Mouse (Mus musculus) lung, postnatal 4 days (tissue): ENCODE measurements around the gene Ap1g1.

Experiments
- DNase-seq, 2 experiments: peaks; one replicate each; pipeline ENCODE4 v3.0.0; 2021

Gene Ap1g1

DNA sequence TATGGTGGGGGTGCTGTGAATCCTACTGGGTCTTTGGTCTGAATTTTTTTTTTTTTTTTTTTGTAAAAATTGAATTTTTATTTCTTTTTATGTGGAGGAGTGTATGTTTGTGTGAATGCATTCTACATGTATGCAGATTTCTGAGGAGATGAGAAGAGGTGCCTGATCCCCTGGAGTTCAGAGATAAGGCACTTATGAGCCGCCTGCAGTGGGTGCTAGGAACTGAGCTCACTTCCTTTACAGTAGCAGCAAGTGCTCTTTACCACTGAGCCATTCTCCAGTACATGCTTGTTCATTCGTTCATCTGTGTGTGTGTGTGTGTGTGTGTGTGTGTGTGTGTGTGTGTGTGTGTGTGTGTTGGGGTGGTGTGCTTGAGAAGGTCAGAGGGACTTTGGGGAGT lies 12.6 kb downstream of the Ap1g1 start:
- DNase-seq: no peak

DNA sequence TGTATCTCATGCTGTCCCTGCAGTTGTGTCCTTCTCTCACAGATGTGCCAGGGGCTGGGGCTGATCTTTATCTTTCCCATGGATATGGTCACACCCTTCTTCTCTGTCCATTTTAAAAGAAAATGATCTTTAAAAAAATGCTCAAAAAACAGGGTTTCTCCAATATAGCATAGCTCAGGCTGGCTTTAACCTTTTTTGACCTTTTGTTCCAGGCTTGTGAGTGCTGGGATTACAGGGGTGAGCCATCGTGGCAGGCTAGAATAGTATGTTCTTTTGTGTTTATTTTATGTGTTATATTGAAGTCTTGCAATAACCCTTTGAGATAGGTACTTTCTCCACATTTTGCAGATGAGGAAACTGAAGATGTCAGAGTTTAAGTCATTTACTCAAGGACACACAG lies 16.8 kb downstream of the Ap1g1 start:
- DNase-seq: no peak

DNA sequence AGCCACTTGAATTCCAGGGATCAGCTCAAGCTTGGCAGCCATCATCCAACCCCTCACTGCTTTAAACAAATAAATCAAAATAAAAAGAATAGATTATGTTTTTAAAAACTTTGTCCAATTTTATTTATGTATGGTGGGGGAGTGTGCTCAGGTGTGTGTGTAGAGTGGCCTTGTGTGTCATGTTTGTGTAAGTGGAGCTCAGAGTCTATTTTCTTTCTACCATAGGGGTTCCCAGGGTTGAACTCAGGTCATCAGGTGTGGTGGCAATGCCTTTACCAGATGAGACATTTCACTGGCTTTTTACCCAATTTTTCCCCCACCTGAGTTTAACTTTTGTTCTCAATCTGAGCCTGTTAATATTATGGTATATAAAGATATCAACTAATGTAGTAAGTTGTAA lies 20.4 kb downstream of the Ap1g1 start:
- DNase-seq: no peak

DNA sequence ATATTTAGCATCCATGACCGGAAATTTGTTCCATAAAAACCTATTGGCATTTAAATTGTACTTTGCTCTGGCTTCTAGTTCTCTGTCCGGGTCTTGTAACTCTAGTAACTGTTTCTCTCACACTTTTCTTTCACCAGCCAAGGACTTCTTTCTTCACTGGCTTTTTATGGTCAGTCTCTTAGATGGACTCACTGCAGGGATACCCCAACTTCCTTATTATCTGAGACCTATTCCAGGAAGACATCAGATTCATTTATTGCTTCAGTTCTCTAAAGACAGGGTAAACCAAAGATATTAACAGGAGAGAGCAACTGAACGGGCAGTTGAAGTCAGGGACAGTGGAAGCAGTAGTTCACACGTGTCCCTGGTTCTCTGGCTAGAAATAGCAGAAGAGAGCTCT lies 20.9 kb downstream of the Ap1g1 start:
- DNase-seq: no peak

DNA sequence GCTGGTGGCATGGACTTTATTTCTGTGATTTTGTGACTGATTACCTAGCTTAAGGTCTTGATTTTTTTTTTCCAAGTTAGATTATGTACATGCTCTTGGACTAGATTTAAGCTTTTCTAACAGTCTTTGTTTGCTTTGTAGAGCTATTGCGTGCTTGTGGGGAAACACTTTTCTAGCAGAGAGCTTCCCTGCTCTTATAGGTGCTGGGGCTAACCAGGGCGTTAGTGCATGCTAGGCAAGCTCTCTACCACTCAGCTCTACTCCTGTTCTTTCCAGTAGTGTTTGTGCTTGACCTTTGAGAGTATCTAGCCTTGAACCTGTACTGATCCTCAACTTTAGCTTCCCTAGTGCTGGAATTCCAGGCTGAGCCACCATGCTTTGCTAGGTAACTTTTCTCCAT lies 22.0 kb downstream of the Ap1g1 start:
- DNase-seq: no peak

DNA sequence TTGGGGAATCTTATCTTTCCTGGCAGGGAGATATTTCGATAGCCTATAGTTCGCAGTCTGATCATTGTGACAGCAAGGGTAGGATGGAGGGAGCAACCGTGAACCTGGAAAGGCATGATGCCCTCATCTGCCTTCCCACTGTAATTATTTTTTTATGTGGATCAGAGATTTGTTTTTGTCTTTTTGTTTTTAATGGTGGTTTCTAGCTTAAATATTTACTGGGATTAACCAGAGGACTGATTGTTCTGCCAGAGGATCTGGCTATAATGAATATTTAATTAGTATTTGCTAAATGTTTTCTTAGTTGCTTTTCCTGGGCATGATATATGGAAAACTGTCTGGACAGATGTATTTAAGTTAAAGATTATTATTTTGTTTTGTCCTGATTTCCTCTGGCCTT lies 24.9 kb downstream of the Ap1g1 start:
- no peak for DNase-seq

DNA sequence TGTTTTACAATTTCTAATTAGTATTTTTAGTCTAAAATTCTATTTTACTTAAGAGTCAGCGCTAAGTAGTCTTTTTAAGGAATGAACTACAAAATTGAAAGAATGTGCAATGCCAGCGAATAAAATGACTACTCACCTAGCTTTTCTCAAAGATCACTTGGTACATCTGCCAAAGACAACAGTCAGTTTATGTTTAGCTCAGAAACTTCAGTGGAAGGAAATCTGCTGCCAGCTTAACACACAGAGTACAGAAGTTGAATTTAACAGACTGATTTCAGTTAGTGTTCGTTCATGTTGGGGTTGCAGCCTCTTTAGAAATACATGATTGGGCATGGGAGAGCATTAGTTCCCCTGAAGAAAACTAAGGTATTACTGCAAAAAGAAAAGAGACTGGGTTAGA lies 25.4 kb downstream of the Ap1g1 start:
- DNase-seq: no peak

DNA sequence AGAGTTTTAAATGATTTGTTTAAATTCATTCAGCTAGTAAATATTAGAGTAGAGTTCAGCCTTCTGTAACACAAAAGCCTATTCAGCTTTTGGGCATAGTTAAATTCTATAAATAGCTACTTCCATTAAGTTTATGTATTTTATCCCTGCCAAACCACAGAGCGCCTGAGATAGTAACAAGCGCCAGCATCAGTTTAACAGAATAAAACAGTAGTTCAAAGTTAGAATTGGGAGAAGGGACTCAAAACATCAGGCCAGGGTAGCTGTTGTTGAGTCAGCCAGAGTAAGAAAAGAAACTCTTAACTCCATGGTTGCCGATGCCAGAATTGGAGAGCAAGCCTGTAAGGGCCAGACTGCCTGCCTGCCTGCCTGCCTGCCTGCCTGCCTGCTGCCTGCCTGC lies 28.2 kb downstream of the Ap1g1 start:
- no peak for DNase-seq

DNA sequence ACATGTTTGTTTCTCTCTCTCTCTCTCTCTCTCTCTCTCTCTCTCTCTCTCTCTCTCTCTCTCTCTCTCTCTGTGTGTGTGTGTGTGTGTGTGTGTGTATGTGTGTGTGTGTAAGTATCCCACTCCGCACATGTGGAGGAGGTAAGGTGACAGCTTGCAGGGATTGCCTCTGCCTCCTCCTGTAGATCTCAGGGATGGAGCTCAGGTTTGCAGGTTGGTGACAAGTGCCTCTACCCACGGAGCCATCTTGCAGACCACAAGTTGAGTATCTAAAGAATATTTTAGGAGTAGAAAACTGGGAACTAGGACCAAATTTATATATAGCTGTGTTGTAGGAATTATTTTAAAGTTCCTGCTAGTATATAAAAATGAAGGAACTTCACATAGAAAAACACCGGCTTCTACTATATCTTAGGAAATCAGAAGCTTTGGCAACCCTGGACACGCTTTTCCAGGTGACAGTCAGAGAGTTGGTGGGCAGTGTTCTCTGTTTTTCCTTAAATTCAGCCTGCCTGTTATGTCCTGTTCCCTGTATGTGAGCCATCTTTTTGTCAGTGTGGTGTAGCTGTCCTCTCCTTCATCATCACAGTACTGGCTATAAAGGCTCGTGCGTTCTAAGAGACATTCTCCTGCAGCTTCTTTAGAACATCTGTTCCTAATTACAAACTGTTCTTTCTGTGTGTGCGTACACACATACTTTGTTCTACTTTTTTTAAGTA lies 29.2 kb downstream of the Ap1g1 start:
- DNase-seq: no peak

DNA sequence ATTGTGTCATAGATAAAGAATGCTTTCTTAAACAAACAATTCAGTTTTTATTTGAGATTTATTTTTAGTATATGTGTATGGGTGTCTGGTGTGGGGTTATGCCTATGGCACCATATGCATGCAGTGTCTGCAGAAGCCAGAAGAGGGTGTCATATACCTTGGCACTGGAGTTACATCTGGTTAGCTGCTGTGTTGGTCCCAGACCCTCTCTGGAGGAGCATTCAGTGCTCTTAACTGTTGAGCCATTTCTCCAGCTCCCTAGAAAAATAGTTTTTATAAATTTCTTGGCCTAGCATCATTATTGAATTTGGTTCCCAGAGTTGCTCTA lies 29.7 kb downstream of the Ap1g1 start:
- no peak for DNase-seq

DNA sequence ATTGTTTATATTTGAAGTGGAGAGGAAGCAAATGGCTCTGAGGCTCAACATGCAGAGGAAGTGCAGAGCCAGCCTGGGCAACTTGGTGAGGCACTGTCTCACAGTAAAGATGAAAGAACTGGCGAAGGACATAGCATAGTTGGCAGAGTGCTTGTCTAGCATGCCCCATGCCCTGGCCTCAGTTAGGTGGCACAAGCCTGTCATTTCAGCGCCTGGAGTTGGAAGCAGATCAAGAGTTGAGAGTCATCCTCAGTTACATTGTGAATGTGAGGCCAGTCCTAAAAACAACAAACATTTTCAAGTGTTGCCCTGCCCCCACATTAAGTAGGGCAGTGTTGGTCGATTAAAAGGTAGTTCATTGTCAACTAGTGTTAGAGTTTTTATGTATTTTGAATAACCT lies 32.1 kb downstream of the Ap1g1 start:
- peak; percentile 12 to 25 for DNase-seq

DNA sequence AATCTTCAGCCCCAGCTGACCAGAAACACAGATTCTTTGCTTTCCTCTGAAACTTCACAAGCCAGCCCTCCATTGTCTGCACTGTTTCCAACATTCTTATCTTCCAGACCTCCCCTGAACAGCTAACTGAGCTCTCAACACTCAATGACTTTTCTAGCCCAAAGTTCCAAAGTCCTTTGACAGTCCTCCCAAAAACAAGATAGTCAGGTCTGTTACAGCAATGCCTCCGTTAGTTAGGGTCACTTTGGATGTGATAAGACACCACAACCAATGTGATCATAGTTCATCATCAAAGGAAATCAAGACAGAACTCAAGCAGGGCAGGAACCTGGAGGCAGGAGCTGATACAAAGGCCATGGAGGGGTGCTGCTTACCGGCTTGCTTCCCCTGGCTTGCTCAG lies 36.9 kb downstream of the Ap1g1 start:
- DNase-seq: no peak

DNA sequence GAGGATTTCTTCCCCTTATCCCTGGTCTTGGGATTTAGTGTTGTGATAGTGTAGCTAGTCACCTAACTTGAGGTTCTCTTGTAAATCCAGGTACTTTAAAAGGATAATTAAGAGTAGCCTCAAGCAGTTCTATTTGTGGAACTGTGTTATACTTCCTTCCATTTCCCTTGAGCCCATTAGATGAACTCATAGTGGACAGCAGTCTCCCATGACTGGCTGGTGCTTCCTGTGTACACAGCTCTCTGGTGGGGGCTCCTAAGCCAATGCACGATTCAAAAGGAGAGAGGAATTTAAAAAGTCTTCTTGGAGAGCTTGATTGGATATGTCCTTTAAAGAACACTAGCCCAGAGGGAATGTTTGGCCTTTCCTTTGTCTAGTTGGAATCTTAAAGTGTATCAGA lies 39.6 kb downstream of the Ap1g1 start:
- DNase-seq: no peak

DNA sequence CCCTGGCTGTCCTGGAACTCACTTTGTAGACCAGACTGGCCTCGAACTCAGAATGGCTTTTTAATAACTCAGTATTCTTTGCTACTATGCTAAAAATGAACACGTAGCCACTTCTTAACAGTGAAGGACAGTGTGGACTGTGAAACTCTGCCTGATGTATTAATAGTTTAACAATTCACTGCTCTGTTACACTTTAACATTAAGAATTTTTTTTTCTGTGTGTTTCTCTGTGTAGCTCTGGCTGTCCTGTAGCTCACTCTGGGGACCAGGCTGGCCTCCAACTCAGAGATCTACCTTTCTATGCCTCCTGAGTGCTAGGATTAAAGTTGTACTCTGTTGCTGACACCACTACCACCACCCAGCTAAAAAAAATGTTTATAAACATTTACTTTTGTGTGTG lies 45.2 kb downstream of the Ap1g1 start:
- no peak for DNase-seq

DNA sequence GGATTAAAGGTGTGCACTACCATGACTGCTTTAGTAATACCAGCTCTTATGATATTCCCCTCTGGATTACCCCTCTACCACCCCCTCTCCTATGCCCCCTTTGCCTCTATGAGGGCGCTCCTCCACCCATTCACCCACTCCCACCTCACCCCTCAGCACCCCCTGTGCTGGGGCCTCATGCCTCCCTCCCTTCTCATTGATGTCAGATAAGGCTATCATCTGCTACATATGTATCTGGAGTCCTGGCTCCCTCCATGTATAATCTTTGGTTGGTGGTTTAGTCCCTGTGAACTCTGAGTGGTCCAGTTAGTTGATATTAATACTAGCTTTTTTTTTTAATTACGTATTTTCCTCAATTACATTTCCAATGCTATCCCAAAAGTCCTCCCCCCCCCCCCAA lies 61.5 kb downstream of the Ap1g1 start:
- no peak for DNase-seq

DNA sequence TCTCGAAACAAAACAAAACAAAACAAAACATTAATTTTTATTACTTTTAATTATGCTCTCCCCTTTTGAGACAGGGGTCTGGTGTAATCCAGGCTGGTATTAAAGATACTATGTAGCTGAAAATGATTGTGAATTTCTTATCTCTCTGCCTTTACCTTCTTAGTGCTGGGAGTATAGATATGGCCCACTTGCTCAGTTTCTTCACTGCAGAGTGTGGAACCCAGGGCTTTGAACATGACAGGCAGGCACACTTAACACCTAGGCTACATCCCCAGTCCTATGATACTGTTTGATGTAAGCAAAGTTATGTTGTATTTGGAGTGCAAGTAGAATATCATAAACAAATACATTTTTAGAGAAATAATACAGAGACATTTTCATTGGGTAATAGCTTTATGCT lies 64.1 kb downstream of the Ap1g1 start:
- DNase-seq: no peak

DNA sequence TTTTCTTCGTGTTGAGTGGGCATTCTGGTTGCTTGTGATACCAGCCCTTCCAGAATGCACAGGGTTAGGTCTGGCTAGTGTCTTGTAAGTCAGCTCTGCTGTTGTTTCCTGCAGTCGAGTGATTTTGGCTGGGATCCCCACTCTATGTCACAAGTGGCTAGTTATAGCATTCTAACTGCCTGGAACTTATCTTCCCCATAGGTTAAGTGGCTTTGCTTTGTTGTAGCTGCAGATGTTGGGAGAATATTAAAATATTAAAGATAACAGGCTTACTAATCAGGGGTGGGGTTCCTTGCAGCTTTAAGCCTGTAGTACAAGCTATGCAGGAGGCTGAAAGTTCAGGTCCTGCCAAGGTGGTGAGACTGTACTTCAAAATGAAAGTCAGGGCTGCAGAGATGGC lies 69.5 kb downstream of the Ap1g1 start:
- DNase-seq: no peak

DNA sequence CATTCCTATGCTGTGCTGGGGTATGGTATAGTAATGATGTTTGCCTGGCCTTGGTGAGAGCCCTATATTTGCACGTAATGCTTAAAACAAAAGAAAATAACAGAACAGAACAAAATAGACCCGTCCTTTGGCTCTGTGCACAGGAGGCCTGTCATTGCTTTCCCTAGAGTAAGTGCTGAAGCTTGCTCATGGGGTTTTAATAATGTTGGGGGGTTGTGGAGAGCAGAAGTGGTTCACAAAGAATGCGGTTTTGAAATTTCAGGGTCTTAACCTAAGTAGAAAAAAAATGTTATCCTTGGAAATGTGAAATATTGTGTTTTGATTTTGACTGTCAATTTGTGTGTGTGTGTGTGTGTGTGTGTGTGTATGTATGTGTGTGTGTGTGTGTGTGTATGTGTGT lies 70.6 kb downstream of the Ap1g1 start:
- no peak for DNase-seq

DNA sequence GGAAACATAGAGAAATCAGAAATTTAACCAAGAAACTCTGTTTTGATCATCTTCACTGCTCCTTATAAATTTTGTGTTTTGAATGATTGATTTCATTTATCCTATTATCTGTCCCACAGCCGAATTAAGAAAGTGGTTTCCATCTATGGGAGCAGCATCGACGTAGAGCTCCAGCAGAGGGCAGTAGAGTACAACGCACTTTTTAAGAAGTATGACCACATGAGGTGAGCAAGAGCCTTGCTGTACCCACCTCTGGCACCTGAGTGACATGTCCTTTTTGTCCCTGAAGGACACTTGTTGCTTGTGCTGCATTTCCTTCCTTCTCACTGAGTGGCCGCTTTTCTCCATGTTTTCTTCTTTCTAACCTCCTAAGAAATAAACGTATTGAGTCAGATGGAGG lies 75.1 kb downstream of the Ap1g1 start:
- peak; percentile 25 to 65 for DNase-seq

DNA sequence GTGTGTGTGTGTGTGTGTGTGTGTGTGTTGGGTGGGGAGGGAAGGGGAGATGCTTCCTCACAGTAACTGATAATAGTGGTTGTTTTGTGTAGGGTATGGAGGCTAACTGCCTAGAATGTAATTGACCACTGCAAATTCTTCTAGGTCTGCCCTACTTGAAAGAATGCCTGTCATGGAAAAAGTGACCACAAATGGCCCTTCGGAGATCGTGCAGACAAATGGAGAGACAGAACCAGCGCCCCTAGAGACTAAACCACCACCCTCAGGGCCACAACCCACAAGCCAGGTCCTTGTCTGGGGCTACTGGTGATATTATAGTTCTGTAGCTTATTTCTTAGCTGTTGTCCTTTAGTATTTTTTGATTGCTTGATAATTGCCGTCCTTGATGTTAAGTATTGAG lies 76.2 kb downstream of the Ap1g1 start:
- DNase-seq: no peak

DNA sequence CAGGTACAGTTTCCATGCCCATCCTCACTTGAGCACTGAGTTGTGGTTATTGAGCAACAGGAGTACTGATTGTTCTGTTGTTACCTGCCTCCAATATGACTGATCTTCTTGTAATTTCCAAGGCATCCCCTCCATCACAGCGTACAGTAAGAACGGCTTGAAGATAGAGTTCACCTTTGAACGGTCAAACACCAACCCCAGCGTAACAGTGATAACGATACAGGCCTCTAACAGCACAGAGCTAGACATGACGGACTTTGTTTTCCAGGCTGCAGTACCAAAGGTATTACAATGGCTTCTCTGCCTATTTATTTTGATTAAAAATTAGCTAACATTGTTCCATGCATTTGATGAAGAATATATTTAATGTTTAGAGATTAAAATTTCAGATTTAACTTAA lies 77.1 kb downstream of the Ap1g1 start:
- no peak for DNase-seq

DNA sequence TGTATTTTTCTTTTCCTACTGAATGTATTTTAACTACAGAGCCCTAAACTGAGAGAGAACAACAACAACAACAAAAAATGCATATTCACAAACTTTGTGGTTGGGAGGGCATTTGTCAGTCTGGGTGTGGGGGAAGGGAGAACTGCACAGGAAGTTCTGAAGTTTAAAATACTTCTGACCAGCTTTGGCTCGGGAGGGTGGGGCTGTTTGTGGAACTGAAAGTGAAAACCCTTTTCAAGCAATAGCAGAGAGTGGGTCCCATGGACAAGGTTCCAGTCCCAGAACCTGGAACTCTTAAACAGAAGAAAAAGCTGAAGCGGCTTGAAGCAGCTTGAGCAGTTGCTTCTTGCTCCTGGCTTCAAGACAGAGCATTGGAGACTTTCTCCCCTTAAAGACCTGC lies 85.0 kb downstream of the Ap1g1 start:
- DNase-seq: peak; percentile 34 to 57

DNA sequence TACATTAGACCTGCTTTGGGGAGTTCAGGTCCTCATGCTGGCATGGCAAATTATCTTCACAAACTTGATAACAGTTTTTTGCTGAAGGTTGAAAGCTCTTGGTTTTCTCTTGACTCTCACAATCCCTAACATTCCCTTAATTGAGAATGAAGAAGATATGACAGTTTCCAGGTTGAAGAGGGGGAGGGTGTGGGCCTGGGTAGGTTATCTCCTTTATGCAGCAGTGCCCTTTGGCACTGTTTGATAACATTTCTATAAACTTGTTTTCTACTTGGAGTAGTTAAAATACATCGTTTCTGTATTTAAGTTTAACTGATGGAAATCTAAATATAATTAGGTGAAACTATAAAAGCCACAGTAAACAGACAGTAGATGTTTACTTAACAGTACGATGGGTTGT lies 86.4 kb downstream of the Ap1g1 start:
- no peak for DNase-seq

DNA sequence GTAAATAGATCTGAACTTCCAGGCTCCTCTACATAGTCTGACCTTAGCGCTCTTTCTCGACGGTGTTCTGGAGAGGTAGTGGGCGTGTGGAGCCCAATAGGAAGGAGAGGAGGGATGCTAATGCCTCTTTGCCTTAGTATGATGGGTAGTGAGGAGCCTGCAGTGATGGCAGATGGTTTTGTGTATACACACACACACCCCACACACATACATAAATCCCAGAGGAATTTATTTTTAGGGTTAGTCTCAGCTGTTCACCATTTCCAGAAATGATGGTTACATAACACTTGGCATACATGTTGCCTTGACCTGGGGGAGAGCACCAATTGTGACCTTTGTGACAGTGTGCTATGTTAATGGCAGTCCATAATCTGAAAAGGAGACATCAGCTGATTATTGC lies 87.2 kb downstream of the Ap1g1 start:
- no peak for DNase-seq

DNA sequence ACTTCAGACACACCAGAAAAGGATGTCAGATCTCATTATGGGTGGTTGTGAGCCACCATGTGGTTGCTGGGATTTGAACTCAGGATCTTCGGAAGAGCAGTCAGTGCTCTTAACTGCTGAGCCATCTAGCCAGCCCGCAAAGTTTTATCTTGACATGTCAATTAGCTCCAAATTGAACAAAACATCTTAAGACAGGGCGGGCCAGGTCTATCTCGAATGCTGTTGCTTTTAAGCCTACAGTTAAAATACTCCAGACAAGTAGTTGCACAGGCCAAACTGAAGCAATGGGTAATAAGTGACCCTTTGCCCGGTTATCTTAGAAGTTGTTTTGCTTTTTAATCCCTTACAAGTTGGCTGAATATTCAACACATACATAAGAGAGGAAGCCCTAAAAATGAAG lies 88.3 kb downstream of the Ap1g1 start:
- no peak for DNase-seq
